Mouse (Mus musculus) MEL-GATA-1-ER (cell line): ENCODE results near the gene Bend7.

Source experiments
- DNase-seq: peaks from one replicate; pipeline ENCODE4 v3.0.0-alpha.2; 2012; ENCODE audit warnings: low read depth; ENCODE audit errors: extremely low read depth

The Bend7 gene

GRCm38 (mm10) chr2:4782401-4782800 lies 64.8 kb downstream of the Bend7 start:
- DNase-seq = no peak

DNA sequence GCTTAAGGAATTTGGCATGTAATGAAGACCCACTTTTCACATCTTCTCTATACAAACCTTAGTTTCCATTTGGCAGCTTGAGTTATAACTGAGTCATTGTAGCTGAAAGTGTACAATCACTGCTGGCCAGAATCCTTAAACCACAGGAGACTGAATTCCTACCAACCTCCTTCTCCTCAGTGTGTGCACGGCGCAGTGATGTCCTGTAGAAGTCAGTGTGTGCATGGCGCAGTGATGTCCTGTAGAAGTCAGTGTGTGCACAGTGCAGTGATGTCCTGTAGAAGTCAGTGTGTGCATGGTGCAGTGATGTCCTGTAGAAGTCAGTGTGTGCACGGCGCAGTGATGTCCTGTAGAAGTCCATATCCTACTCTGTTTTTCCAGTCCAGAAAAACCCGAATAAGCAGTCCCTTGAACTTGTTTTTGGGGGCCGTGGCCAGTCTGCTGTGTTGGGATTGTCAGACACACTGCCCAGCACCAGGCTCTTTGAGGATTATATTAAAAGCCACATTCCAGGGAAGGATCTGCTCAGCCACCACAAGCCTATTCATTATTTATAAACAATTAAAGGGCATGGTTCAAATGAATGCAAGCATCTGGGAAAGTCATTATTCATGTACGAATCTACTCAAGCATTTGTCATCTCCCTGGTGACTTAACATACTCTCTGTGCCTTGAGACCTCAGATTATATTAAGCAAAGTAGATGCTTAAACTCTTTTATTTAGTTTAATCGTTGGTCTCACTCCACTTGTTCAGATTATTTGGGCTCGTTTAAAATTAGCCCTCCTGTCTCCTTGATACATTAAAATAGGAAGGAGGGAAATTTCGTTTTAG lies 65.4 kb downstream of the Bend7 start:
- DNase-seq = no peak

- DNase-seq = no peak
These were observed 66.4 kb downstream of the Bend7 start for GRCm38 (mm10) chr2:4784012-4784411.

DNA sequence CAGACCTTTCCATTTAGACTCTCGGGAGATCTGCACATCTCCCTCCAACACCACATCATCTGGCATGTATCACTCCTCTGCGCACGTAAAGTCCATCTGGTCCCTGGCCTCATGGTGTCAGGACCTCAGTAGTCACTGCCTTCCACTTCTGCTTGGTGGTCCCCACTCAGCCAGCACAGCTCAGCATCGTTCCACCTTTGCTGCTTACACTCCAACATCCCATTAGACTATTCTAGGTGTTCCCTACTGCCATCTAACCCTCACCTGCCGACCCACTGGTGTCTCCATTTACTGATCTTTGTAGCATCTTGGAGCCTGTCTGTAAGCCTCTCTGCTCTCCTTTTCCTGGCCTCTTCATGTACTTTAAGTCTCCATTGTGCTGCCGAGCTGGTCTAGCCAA lies 67.4 kb downstream of the Bend7 start:
- DNase-seq = no peak

DNA sequence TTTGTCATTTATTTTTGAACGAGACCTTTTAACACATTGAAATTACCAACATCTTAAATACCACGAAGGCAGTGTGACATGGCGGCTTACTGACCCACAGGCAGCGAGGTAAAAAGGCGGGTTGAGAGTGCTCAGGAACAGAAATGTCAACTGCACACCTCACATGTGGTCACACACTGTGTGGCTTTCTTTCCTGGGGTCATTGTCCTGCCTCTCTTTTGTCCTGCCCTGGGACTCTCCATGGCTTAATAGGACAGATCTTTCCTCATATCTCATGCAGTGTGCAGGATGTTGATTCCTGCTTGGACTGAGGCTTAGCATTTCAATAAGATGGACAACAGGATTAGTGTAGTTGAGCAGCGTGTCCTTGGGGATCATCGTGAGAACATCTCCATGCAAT lies 69.6 kb downstream of the Bend7 start:
- no peak for DNase-seq

DNA sequence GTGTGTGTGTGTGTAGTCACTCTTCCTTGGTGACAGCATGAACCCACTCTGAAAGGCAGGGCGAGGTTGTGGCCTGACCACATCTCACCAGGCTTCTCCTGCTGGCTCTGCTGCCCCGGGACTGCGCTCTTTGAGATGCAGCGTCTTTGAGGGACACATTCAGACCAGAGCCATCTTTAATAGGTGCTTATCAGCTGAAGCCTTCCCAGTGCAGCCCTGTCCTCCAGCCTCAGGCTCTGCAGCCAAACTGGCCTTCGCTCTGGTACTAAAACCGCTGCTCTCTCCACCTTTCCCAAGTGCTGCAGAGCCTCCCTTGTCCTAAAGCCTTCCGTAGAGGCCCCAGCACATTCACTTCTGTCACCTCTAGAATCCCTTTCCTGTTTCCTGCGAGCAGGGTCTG lies 74.0 kb downstream of the Bend7 start:
- no peak for DNase-seq

GRCm38 (mm10) chr2:4792554-4792953 lies 74.9 kb downstream of the Bend7 start:
- no peak for DNase-seq

DNA sequence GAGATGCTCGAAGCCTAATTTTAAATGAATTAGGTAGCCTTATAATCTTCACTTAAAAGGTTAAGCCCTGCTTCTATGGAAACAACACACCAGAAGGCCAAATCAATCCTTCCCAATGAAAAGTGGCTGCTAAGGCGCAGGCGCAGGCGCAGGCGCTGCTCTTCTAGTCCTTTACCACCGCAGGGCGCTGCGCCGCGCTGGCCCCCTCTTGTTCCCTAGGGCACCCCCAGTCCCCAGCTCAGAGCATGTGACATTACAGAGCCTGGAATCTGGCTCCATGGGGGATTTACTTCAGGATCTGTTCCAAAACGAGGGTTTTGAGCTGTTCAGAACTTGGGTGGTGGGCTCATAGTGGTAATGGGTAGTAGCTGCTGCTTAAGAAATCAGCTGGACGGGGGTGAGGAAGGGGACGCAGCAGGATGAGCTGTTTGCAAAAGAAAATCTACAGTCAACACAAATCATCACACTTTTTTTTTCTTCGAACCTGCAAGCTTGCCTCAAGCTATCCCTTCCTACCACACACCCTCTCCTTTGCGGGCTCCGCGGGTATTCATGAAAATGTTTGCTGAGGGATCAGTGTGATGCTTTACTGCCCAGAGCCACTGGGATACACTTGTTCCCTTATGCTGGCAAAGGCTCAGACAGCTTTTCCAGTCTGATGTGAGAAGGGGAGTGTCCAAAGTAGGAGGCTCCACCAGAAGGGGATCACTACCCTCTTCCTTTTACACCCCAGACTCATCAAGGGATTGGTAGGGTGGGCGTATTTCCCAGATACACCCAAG lies 85.0 kb downstream of the Bend7 start:
- no peak for DNase-seq

- no peak for DNase-seq
These were observed 98.7 kb downstream of the Bend7 start for GRCm38 (mm10) chr2:4816308-4816707.

- no peak for DNase-seq
These were observed 100.0 kb downstream of the Bend7 start for GRCm38 (mm10) chr2:4817678-4818077.

- no peak for DNase-seq
These were observed 102.6 kb downstream of the Bend7 start for GRCm38 (mm10) chr2:4820230-4820629.

DNA sequence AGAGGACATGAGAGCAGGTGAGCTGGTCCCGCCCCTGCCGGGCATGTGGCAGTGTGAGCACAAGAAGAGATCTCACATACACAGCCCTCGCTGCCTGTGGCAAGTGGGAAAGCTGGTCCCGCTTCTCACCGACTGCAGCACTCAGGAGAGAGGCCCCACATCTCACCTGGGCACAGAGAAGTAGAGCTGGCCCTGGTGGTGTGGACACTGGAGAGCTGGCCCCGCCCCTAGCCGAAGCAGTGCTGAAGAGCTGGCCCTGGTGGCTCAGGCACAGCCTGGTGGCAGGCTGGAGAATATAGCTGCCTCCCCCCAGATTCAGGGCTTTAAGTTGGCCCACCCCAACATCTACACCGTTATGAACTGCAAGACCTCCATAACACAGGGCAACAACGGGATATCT lies 106.4 kb downstream of the Bend7 start:
- DNase-seq = no peak

- no peak for DNase-seq
These were observed 110.4 kb downstream of the Bend7 start for GRCm38 (mm10) chr2:4828032-4828431.

DNA sequence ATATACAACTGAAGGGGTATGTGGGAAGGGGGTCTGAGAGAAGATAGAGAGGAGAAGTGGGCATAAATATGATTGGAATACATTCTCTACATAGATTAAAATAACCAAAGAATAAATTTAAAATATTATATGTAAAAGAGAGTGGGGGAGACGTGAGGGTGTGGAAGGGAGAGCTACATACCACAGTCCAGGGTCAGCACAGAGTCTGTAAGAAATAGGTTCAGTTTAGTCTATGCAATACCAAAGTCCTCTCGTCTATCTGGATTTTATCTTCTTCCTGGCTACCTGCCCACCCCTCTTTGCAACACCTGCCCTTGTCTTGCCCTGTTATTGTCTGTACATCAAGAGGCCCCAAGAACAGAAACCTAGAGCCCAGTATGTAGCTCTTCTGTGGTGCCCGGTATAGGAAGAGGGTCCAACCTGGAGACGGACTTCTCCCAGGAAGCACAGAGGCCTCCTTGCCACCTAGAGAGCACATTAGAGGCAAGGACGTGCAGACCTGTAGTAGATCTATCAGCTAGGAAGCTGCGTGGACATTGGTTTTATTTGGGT lies 110.9 kb downstream of the Bend7 start:
- DNase-seq = no peak

DNA sequence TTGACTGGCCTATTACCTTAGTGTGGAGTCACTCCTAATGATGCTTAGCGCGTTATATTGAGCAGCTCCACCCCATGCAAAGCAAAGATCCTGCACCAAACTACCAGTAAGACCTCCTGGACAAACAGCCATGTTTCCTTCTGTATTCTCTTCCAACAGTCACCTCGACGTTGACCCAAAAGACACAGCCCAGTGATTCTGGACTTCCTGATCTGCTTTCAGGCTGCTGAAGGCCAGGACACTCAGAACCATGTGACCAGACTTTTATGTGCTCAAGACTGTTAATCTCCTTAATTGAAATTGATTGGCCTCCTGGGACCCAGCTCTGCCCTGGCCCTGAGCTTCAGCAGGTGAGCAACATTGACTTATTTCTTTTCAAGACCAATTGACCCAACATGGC lies 111.4 kb downstream of the Bend7 start:
- no peak for DNase-seq

GRCm38 (mm10) chr2:4829489-4830065 lies 111.9 kb downstream of the Bend7 start:
- no peak for DNase-seq

DNA sequence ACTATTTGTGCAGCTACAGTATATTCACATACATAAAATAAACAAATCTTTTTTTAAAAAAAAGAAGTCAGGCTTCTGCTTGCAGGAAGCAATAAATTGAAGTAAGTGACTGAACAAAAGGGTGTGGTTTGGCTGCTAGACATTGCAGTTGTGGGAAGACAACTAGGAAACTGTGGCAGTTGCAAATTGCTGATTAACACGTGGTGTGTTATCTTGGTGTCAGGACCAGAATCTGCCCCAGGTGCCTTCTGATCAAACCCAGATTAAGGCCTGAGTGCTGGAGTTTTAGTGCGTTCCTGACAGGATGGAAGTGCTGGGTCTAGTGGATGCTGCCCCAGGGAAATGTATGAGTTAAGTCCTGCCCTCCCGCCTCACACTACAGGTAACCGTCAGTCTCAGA lies 113.9 kb downstream of the Bend7 start:
- DNase-seq = peak; percentile 6

GRCm38 (mm10) chr2:4832166-4832565 lies 114.5 kb downstream of the Bend7 start:
- no peak for DNase-seq

DNA sequence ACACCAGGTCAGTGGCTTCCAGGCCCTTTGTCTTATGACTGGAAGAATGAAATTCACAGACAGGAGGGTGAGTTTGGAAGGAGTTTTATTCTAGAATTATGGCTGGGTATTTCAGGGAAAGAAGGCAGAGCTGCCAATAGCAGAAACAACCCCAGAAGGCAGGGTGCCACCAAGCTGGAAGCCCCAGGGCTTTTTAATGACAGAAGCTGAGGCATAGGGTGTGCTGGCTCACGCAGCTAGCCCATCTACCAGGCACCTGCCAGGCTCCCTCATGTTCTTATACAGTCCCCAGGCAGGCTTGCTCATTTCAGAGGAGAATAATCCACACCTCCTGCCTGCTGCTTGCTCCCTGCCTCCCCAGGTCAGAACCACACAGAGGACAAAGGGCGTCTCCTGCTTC lies 131.8 kb downstream of the Bend7 start:
- DNase-seq = no peak
